Mouse (Mus musculus) left cerebral cortex, postnatal 10 days (tissue): ENCODE results near the gene Kif3a. TPM values are rescaled to one million over a fixed set of nuclear protein-coding genes. Genes with fewer than 3 reads are reported as not detected.

ENCODE experiments used
- DNase-seq, 2 experiments: peaks; one replicate each; pipeline ENCODE4 v3.0.0; 2021 to 2022; ENCODE audit warnings: low spot score in 2 of 2, mixed read lengths in 1 of 2; ENCODE audit errors: extremely low spot score in 1 of 2
- intact Hi-C: fragments of 180-260 bp; cut with DNase I; formaldehyde crosslinking; loops from one replicate; pipeline ENCODE4 v1.15.1; 2025
- total RNA-seq, 2 experiments: library from RNA; stranded (reverse); gene quantifications; 2 replicates each; pipeline ENCODE4 v1.2.3; 2021

The Kif3a gene
- total RNA-seq, 2 experiments from 2014 or later = 164 to 169 TPM

GRCm38 (mm10) chr11:53634556-53634955, 67.4 kb downstream of the Kif3a start, which contains the start of gene Il13:
Gene Il13 (minus strand): TSS chr11:53634702.
- intact Hi-C loops = no loop called here

DNA sequence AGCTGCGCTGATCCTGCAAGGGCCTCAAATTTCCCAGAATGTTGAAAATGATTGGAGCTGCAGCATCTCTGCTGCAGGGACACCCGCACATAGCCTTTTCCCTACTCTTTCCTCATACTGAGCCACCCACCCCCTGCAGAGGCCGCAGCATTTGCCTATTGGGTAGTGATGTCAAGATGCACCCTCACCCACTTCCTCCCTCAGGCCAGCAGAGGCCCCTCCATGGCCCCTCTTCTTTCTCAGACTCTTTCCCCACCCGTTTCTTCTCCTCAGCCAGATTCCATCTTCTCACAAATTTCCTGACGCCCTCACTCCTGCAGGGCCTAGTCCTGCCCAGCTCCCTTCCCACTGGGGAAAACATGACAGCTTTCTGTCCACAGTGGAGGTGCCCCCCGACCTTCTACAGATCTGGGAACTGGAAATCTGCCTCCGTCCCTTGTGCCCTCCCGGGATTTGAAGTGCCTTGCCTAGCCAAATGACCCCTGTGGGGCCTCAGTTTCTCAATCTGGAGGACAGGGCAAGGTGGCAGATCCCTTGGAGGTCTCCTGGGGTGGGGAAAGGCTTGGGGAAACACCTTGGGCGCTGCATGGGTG, 68.5 kb downstream of the Kif3a start:
- intact Hi-C loops = no loop called here
- no peak for DNase-seq

More at GRCm38 (mm10) chr11:53634556-53634955, 67.4 kb downstream of the Kif3a start, which contains the start of gene Il13:
- DNase-seq = no peak

GRCm38 (mm10) chr11:53636183-53636646, 69.0 kb downstream of the Kif3a start:
- intact Hi-C loops = no loop called here
- peak in 1 of 2 experiments; percentile 60 for DNase-seq

DNA sequence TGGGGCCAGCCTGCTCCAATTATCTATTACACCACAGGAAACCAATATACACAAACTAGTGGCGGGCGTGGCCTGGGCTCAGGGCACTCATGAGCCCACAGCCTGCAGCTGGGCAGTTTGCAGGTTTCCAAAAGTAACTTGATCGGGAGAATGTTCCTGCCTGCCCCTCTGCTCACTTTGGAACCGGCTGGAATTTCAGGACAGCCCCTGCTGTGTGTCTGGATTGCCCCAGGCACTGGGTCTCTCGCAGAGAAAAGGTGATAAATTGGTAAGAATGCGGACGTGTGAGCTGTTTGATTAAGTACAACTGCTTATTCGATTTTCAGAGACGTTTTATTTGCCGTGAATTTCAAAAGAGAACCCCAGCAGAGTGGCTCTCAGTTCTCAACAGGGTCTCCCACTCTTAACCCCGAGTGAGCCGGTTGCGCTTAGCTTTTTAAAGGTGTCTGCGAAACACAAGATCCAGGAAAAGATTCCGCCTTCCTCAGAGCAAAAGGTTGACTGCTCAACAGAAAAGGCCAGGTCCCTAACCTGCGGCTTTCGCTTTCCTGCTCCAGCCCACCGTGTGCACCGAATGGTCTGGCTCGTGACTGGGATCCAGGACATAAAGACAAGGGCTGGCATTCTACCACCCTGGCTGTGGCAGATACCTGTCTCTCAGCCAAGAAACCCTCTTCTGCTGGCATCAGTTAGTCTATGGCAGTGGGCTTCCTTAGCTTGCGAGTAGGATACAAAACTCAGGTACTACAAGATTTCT, 70.0 kb downstream of the Kif3a start:
- no peak for DNase-seq
- intact Hi-C loops = no loop called here

- intact Hi-C loops = no loop called here
- no peak for DNase-seq
Measured at GRCm38 (mm10) chr11:53637803-53638260, 70.7 kb downstream of the Kif3a start.

DNA sequence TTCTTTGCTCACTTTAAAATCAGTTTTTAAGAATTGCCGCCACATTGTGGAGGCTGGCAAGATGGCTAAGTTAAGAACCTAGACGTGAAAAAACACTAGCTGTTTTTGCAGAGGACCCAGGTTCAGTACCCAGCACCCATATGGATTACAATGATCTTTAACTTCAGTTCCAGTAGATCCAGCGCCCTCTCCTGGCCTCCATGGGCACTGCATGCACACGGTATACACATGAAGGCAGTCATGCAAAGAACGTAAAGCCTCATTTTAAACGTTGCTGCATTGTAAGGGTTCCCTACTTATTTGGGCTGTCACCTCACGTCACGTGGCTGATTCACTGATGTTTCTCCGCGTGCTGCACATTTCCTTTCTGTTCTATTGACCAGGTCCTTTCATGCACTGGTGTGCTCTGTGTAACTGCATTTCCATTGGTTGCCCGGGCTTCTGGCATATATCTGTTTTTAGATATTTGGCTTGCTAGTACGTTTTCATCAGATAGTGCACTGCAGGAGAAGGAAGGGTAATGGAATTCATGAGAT, 75.6 kb downstream of the Kif3a start:
- no peak for DNase-seq
- intact Hi-C loops = no loop called here

- no peak for DNase-seq
- intact Hi-C loops = no loop called here
Measured at GRCm38 (mm10) chr11:53644017-53644416, 76.8 kb downstream of the Kif3a start.

DNA sequence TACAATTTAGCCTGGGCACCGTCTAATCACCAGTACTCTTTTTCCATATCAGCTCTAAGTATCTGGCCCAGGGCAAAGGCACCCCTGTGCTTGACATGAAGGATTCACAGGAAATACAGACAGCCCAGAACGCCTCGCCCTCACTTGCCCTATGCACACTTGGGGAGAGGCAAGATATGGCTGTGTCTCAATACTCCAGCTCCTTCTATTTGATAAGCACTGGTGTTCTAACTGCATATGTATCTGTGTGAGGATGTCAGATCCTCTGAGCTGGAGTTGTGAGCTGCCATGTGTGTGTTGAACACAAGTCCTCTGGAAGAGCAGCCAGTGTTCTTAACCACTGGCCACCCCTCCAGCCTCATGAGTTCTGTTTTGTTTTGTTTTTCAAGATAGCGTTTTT, 84.3 kb downstream of the Kif3a start:
- intact Hi-C loops = no loop called here
- DNase-seq = no peak

Other genes with a start within 250 kb of the Kif3a start
- 10 to 100 TPM in 1 of 2 experiments, 1 to 10 TPM in 1; 8.4 to 11.1 TPM for gene Zcchc10, start 242.7 kb upstream of the Kif3a start, total RNA-seq
- 100 to 1,000 TPM; 172 to 173 TPM for gene Aff4, start 216.5 kb upstream of the Kif3a start, total RNA-seq
- not detected for gene Leap2, start 144.2 kb upstream of the Kif3a start, total RNA-seq
- 100 to 1,000 TPM; 560 to 578 TPM for gene Uqcrq, start 136.5 kb upstream of the Kif3a start, total RNA-seq
- gene Gdf9, start 136.4 kb upstream of the Kif3a start, total RNA-seq = 1 to 10 TPM in 1 of 2 experiments, under 1 TPM in 1; 0.58 to 1.5 TPM
- gene Gm10447, start 110.3 kb upstream of the Kif3a start, total RNA-seq = not detected
- 1 to 10 TPM; 3.4 to 4.5 TPM for gene Shroom1, start 110.2 kb upstream of the Kif3a start, total RNA-seq
- not detected for gene Gm9837, start 96.9 kb upstream of the Kif3a start, total RNA-seq
- 1 to 10 TPM; 1.1 to 2.1 TPM for gene Gm9945, start 87.2 kb upstream of the Kif3a start, total RNA-seq
- 10 to 100 TPM; 43.8 to 50.1 TPM for gene Sowaha, start 87.1 kb upstream of the Kif3a start, total RNA-seq
- gene Sept8, start 48.1 kb upstream of the Kif3a start, total RNA-seq = 100 to 1,000 TPM; 111 to 124 TPM
- not detected for gene Il4, start 51.3 kb downstream of the Kif3a start, total RNA-seq
- not detected for gene Il13, start 67.3 kb downstream of the Kif3a start, total RNA-seq
- 1 to 10 TPM; 9.4 to 9.7 TPM for gene Rad50, start 139.9 kb downstream of the Kif3a start, total RNA-seq
- under 1 TPM in 1 of 2 experiments, not detected in 1; 0.30 TPM for gene Il5, start 153.4 kb downstream of the Kif3a start, total RNA-seq
- gene Irf1, start 202.6 kb downstream of the Kif3a start, total RNA-seq = 1 to 10 TPM; 2.3 to 3.3 TPM
- gene Gm17334, start 205.8 kb downstream of the Kif3a start, total RNA-seq = under 1 TPM in 1 of 2 experiments, not detected in 1; 0.41 TPM